Mouse (Mus musculus): ENCODE results near the gene Olfr1314. TPM values are rescaled to one million over a fixed set of nuclear protein-coding genes. Genes with fewer than 3 reads are reported as not detected.

Gene Olfr1314
- polyA plus RNA-seq (2012; ENCODE audit: low replicate concordance), result not detected in 2 replicates

DNA sequence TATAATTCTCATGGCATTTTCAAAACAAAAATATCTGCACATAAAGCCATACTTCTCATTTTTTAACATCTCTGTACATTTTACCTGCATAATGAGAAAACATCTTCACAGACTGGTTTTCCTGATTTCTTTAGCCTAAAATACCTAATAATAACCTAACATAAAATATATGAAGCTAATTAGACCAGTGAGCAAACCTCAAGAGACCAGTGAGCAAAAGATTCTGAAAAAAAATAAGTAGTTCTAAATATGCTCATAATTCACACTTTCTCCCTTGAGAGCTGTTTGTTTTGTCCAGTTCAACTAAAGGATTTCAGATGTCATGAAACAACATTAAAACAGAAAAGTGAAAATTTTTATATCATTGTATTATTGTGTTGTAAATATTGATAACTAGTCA, at the start of gene Olfr1314:
Gene Olfr1314, minus strand, starts transcription at position 101 of the 400 bp plus-strand sequence.

DNA sequence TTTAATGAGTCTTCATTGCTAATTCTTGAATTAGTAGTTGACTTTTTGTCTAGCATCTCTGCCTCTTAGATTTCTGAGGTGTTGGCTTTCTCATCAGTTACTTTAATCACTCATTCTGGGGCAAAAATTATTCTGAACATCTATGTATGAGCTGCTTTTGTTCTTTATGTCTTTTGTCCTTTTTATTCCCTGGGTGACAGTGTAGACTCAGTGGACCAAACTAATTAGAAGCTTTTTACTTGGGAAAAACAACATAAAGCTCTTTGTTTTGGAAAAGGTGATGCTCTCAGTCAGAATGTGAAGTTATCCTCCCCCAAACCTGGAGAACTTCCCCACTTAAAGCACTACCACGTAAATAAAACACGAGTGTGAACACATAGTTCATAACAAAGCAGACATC, 43.4 kb upstream of the Olfr1314 start, which contains the start of gene Olfr1317:
Gene Olfr1317, plus strand, starts transcription at position 301 of the 400 bp plus-strand sequence.

DNA sequence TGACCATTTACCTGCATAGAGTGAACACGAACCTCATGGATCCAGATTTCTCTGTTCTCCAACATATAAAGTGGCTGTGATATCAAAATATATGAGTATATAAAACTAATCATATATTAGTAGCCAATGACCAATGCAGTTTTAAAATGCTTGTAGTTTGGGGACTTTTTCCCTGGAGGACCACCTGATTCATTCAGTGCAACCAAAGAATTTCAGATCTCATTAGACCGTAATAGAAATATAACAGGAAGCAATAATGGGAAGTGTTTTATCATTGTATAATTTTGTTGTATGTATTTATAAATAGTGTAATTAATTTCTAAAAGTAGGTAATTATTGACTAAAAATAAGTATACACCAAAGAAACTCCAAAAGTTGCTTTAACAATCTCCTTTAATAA, 38.3 kb upstream of the Olfr1314 start, which contains the start of gene Olfr1316:
Gene Olfr1316, minus strand, starts transcription at position 101 of the 400 bp plus-strand sequence.

DNA sequence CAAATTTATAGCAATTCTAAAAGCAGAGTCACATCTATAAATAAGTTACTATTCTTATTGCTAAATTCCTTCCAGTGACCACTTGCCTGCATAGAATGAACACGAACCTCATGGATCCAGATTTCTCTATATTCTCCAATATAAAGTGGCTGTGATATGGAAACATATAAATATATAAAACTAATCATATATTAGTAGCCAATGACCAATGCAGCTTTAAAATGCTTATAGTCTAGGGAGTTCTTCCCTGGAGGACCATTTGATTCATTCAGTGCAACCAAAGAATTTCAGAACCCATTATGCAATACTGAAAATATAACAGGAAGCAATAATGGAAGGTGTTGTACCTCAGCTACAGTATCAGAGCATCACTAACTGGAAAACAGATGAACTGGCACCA, 18.8 kb upstream of the Olfr1314 start, which contains the start of gene Olfr1315-ps1:
Gene Olfr1315-ps1, minus strand, starts transcription at position 101 of the 400 bp plus-strand sequence.

DNA sequence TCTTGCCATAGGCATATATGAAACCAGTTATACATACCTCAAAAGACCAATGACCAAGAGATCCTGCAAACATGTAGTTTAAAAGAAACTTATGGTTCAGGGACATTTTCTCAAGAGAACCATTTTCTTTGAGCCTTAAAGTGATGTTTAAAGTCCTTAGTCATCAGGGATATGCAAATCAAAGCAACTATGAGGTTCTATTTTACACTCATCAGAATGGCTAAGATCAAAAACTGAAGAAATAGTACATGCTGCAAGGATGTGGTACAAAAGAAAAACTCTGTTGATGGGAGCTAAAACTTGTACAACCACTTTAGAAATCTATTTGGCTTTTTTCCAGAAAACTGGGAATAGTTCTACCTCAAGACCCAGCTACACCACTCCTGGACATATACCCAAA, 18.8 kb downstream of the Olfr1314 start, which contains the start of gene Olfr1313:
Gene Olfr1313, minus strand, starts transcription at position 101 of the 400 bp plus-strand sequence.

DNA sequence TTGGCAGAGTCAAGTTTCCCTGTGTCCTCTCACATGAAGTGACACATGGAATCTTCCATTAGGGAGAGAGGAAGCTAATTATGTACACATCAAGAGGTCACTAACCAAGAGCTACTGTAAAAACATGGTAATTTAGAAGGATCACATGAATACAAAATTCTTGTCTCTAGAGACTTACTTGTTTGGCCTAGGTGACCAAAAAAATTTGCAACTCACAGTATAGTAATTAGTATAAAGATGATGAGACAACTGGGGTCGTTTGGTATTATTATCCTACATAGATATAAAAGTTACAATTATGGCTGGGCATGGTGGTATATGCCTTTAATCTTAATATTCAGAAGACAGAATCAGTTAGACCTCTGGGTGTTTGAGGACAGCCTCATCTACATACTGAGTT, 46.4 kb downstream of the Olfr1314 start, which contains the start of gene Olfr1312:
Gene Olfr1312, minus strand, starts transcription at position 101 of the 400 bp plus-strand sequence.

Other genes with a start within 250 kb of the Olfr1314 start
- gene Olfr1305, start 219.6 kb downstream of the Olfr1314 start, polyA plus RNA-seq (2012; ENCODE audit: low replicate concordance), result not detected in 2 replicates
- gene Olfr1306, start 180.5 kb downstream of the Olfr1314 start, polyA plus RNA-seq (2012; ENCODE audit: low replicate concordance), result not detected in 2 replicates
- 0.01 TPM in 1 of 2 replicates, not detected in the other for gene Olfr1307, start 147.3 kb downstream of the Olfr1314 start, polyA plus RNA-seq (2012; ENCODE audit: low replicate concordance)
- gene Olfr1308, start 131.8 kb downstream of the Olfr1314 start, polyA plus RNA-seq (2012; ENCODE audit: low replicate concordance), result not detected in 2 replicates
- gene Olfr1309, start 106.5 kb downstream of the Olfr1314 start, polyA plus RNA-seq (2012; ENCODE audit: low replicate concordance), result not detected in 2 replicates
- gene Olfr1310, start 84.1 kb downstream of the Olfr1314 start, polyA plus RNA-seq (2012; ENCODE audit: low replicate concordance), result not detected in 2 replicates
- not detected in 2 replicates for gene Olfr1311, start 72.4 kb downstream of the Olfr1314 start, polyA plus RNA-seq (2012; ENCODE audit: low replicate concordance)
- 0.03 TPM in 1 of 2 replicates, not detected in the other for gene Olfr1312, start 46.5 kb downstream of the Olfr1314 start, polyA plus RNA-seq (2012; ENCODE audit: low replicate concordance)
- not detected in 2 replicates for gene Olfr1313, start 18.9 kb downstream of the Olfr1314 start, polyA plus RNA-seq (2012; ENCODE audit: low replicate concordance)
- gene Olfr1315-ps1, start 18.7 kb upstream of the Olfr1314 start, polyA plus RNA-seq (2012; ENCODE audit: low replicate concordance), result not detected in 2 replicates
- not detected in 2 replicates for gene Olfr1316, start 38.2 kb upstream of the Olfr1314 start, polyA plus RNA-seq (2012; ENCODE audit: low replicate concordance)
- not detected in 2 replicates for gene Olfr1317, start 43.5 kb upstream of the Olfr1314 start, polyA plus RNA-seq (2012; ENCODE audit: low replicate concordance)
- not detected in 2 replicates for gene Olfr1318, start 57.4 kb upstream of the Olfr1314 start, polyA plus RNA-seq (2012; ENCODE audit: low replicate concordance)
- 32.0 and 38.3 TPM in 2 replicates for gene Lpcat4, start 142.7 kb upstream of the Olfr1314 start, polyA plus RNA-seq (2012; ENCODE audit: low replicate concordance)
- not detected in 2 replicates for gene Nutm1, start 162.5 kb upstream of the Olfr1314 start, polyA plus RNA-seq (2012; ENCODE audit: low replicate concordance)
- gene Nop10, start 165.1 kb upstream of the Olfr1314 start, polyA plus RNA-seq (2012; ENCODE audit: low replicate concordance), result 71.1 and 91.1 TPM in 2 replicates
- gene Slc12a6, start 169.0 kb upstream of the Olfr1314 start, polyA plus RNA-seq (2012; ENCODE audit: low replicate concordance), result 7.6 and 8.0 TPM in 2 replicates
- not detected in 2 replicates for gene Gm21985, start 169.5 kb upstream of the Olfr1314 start, polyA plus RNA-seq (2012; ENCODE audit: low replicate concordance)

Data from leukemia stem cell, adult 10-12 weeks (primary cell).